Mouse (Mus musculus): Measurements from ENCODE around the gene Bet1l.
A peak's percentile ranks its signal among the peaks of the same experiment; 100 is the strongest.

Gene Bet1l

GRCm38 (mm10) chr7:140859997-140860396 is 2.6 kb upstream of the Bet1l start:
- no peak for DNase-seq (ENCODE audit: low read depth in 1 of 2, low spot score in 2 of 2)

DNA sequence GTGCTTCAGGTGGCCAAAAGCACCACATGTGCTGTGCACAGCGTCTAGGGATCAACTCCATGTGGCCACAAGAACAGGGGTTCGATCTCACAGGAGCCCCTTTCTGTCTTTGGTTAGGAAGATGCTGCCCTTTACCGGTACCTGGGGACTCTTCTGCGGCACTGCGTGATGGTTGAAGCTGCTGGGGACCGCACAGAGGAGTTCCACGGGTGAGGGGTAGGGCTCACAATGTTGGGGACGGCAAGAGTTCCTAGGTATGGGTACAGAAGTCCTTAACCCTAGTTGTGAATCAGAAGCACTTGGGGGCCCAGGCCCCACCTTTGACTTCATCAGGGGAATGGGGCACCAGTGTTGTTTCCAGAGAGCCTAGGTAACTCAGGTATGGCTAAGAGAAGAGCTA is 1.4 kb upstream of the Bet1l start:
- no peak for DNase-seq (ENCODE audit: low read depth in 1 of 2, low spot score in 2 of 2)

GRCm38 (mm10) chr7:140856785-140857549 is 410 bp downstream of the Bet1l start, which contains the start of gene Ric8a:
Gene Ric8a, plus strand, starts transcription at chr7:140856957.
- DNase-seq (ENCODE audit: low read depth in 1 of 2, low spot score in 2 of 2): peak; percentile 83 to 86

DNA sequence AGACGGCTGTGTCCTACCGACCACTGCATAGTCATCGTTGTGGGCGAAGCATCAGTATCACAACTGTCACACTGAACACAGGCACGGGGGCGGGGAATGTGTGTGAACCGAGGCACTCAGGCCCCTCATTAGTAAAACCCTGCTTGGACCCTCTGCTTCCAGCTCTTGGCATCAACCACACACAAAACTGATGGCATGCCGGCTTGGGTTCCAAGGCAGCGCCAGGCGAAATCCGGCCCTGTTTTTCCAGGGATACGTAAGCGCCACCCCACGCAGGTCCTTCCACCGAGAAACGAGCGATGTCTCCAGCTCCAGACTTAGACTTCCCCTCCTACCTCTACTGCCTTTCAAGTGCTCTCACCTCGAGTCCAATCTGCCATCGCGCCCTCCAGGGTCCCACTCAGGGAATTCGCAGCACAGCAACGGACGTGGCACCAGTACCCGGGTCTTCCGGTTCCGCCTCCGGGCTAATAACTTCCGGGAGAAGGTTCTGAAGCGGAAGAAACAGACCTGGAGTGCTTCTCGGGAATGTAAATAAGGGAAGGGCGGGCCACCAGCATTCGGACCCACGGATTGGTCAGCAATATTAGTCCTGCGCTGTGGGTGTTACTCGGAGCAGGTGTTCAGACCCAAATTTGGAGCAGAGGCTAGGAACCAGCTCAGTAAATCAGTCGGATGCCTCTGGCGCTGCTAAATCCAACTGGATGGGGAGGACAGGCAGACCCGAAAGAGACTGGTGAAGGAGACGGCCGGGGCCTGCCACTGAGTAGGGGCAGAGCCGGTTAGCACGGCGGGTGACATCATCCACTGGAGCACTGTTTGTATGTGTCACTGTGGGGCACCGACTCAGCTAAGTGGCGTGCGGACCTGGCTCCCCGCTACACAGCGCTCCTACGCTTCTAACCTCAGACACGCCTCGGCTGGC is 1.3 kb downstream of the Bet1l start, which contains the start of gene Gm45785:
Gene Gm45785 (minus strand): TSS at position 472 of the 925 bp plus-strand sequence.
- DNase-seq (ENCODE audit: low read depth in 1 of 2, low spot score in 2 of 2): peak; percentile 62 to 73

GRCm38 (mm10) chr7:140855181-140855580 is 2.2 kb downstream of the Bet1l start:
- no peak for DNase-seq (ENCODE audit: low read depth in 1 of 2, low spot score in 2 of 2)

GRCm38 (mm10) chr7:140854483-140854882 is 2.9 kb downstream of the Bet1l start:
- DNase-seq (ENCODE audit: low read depth in 1 of 2, low spot score in 2 of 2): no peak

DNA sequence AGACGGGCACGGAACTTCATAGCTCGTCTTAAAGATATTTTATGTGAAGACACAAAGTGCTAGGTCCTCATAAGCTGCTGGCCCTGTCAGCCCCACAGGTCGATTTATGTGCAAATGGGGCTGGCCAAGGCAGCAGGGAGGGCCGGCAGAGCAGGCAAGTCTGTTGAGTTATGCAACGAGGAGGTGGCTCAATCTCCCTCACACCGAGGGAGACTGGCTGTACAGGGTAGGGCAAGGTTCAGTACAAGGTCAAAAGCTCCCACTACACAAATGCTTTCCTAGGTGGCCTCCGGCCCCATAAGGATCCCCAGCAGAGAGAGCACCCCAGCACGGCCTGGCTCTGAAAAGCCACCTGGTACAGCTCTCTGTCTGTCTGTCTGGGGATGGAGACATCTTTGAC is 4.0 kb downstream of the Bet1l start:
- DNase-seq (ENCODE audit: low read depth in 1 of 2, low spot score in 2 of 2): no peak

DNA sequence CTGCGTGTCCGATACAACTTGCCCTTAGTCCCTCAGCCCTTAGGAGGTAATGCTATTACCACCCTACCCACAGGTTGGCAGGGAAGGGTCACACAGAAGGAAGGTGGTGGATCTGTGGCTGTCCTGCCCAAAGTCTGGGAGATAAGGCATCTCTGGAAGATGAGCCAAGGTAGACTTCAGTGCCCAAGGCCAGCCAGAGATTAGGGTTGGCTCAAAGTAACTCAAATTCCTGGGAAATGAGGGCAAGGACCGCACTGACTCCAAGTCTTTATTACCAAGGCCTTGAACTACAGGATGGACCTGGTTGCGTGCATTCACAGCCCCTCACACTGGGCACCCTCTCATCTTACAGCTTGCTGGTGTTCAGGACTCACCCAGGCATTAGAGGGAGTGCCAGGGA is 5.5 kb downstream of the Bet1l start:
- no peak for DNase-seq (ENCODE audit: low read depth in 1 of 2, low spot score in 2 of 2)

GRCm38 (mm10) chr7:140848591-140848990 is 8.8 kb downstream of the Bet1l start:
- no peak for DNase-seq (ENCODE audit: low read depth in 1 of 2, low spot score in 2 of 2)

DNA sequence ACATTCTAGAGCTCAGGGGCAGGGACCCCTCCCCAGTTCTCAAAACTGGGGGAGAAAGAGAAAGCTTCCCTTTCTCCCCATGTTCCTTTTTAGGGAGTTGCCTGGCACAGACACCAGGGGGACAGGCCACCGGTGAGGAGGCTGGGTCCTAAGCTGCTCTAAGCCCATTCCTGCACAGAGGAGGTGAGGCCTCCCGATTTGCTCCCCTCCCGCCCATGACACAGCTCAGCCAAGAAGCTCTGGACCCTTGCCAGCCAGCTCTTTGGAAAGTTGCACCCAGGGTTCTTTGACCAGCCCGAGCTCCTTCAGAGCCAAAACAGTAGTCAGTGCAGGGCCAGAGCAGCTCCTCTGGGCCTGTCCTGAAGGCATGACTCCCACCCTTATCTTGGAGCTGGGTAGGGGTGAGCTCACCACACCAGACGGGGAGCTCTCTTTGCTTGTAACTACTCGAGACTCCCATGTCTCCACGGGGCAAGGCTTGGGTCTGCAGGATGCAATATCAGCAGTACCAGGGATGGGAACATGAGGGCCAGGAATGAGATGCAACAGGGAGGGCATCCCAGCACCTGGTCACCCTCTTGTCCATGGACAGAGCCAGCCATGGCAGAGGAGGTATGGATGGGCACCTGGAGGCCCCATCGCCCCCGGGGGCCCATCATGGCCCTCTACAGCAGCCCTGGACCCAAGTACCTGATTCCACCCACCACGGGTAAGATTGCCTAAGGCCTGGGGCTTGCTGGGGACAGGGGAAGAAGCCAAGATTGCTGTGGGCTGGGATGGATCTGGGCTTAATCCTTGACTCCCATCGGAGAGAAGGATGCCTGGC is 9.4 kb downstream of the Bet1l start, which contains the start of gene Odf3:
Gene Odf3 (plus strand): TSS at position 51 of the 826 bp plus-strand sequence.
- DNase-seq (ENCODE audit: low read depth in 1 of 2, low spot score in 2 of 2): no peak

GRCm38 (mm10) chr7:140846676-140847075 is 10.7 kb downstream of the Bet1l start:
- DNase-seq (ENCODE audit: low read depth in 1 of 2, low spot score in 2 of 2): no peak

DNA sequence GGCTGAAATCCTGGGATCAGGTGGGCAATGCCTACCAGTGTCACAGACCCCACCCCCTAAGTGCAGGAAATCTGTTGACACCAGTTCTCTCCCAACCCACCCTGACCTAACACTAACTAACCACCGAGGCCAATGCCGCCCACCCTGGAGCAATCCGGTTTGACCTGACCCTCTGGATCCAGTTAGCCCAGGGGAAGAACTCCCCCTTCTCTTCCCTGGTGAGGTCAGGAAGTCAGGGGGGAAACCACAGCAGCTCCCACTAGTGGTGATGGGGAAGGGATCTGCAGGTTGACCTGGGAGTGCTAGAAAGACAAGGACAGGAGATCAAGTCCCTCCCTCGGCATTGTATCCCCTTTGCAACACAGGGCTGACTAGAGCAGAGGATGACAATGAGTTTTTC is 11.7 kb downstream of the Bet1l start:
- no peak for DNase-seq (ENCODE audit: low read depth in 1 of 2, low spot score in 2 of 2)

GRCm38 (mm10) chr7:140844905-140845665 is 12.3 kb downstream of the Bet1l start, which contains the start of gene Scgb1c1:
Gene Scgb1c1, plus strand, starts transcription at chr7:140845547.
- peak; percentile 66 to 83 for DNase-seq (ENCODE audit: low read depth in 1 of 2, low spot score in 2 of 2)

- DNase-seq (ENCODE audit: low read depth in 1 of 2, low spot score in 2 of 2): no peak
Measured at GRCm38 (mm10) chr7:140843806-140844205, 13.6 kb downstream of the Bet1l start.

GRCm38 (mm10) chr7:140840750-140841735 is 16.3 kb downstream of the Bet1l start:
- no peak for DNase-seq (ENCODE audit: low read depth in 1 of 2, low spot score in 2 of 2)

- DNase-seq (ENCODE audit: low read depth in 1 of 2, low spot score in 2 of 2): no peak
Measured at GRCm38 (mm10) chr7:140839556-140839955, 17.8 kb downstream of the Bet1l start.

DNA sequence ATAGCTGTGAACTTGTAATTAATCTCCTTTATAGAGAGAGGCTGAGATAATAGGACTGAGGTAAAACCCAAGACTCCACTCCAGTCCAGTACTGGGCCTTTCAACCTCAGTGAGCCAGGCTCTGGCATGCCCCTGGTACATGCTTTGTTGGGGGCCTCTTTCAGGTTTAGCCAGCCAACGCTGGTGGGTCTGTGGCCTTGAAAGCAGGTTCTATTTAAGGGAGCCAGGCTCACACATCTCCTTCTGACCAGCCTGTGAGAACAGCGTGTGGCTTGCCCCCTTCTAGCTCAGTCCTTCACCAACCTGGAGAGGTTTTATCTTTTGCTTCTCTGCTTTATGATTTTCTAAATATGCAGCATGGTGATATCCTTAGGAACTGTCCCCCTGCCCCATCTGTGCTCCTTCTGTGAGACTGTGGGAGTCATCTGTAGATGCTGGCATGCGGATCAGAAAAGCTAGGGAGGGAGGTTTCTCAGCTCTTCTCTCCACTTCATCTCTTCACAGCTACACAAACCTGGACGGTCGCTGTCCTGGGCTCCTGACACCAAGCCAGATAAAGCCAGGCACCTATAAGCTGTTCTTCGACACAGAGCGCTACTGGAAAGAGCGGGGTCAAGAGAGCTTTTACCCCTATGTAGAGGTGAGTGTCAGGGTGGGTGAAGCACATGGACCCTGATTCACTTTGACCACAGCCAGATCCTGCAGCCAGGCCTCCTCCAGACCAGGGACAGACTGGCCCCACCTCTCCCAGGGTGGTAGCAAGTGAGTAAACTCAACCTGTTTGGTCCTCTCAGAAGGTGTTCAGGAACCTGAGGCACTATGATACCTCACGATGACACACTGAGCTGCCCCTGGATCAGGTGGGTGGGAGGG is 20.9 kb downstream of the Bet1l start:
- DNase-seq (ENCODE audit: low read depth in 1 of 2, low spot score in 2 of 2): no peak

DNA sequence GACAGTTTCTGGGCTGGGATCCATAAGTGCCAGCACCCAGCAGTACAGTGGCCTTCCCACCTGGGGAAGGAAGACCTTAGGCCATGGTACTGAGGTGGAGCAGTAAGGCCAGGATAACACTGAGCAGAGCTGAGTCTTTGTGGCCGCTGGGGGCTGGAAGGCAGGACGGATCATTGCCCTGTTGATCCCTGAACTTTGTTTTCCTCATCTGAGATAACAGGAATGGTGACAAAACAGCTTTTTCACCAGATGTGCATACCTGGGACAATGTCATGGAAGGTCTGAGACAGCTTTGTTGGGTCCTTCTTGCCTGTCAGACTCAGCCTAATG is 21.7 kb downstream of the Bet1l start:
- DNase-seq (ENCODE audit: low read depth in 1 of 2, low spot score in 2 of 2): no peak
